Mouse (Mus musculus): ENCODE data around the gene Caskin1.

DNA sequence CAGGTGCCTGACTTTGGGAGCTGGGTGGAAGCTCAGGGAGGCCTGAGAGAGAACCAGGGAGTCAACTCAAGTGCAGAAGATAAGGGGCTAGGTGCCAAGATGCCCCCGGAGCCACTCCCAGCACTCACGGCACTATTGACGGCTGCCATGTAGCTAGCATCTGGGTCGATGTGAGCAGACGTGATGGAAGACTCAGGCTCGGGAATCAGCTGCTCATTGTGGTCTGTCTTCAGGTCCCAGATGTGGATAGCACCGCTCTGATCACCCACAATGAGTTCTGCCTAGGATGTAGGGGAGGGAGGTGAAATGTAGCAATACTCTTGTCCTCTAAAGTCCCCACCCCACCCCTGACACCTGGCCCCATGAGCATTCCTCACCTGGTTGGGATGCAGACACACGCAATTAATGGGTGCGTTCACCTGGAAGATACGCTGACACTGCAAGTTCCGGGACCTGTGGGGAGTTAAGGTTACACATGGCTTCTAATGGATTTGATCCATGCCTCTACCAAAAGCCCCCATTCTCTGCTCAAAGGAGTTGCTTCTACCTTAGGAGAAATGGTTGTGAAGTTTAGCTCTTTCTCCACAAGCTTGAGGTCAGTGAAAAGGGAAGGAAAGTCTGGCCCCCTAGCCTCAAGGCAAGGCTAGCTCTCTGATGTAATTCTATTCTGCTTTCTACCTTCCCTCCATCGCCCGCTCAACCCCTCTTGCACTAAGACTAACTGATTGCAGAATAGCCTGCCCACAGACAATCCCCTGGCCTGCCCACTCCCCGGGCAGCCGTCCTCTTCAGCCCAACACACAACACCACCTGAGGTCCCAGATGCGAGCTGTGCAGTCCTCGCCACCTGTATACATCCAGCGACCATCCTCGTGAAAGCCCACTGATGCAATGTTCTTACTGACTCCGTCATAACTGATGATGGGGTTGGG, 11.1 kb upstream of the Caskin1 start:
- TF ChIP-seq CTCF (IDR thresholded peaks at IDR 0.05; ENCODE audit: low read depth) (no peak), EP300 (IDR thresholded peaks at IDR 0.05; ENCODE audit: low read depth) (no peak)

All from liver, embryonic 14.5 days (tissue).